Mouse (Mus musculus): ENCODE measurements at regions not wholly inside any gene's neighbourhood (a gene's known extent, or its start where the extent isn't known, plus 50 kb on each side); places are given as distances from the start of the nearest gene placed in this dataset.

GRCm38 (mm10) chr10:54601993-54602392 is 525.6 kb upstream of the Man1a start:
- intact Hi-C loops (cut with DNase I), result no loop called here
- DNase-seq, result no peak

- intact Hi-C loops (cut with DNase I), result no loop called here
Measured at GRCm38 (mm10) chr10:54595072-54595471, 518.7 kb upstream of the Man1a start.

GRCm38 (mm10) chr10:54558636-54559035 is 482.2 kb upstream of the Man1a start:
- intact Hi-C loops (cut with DNase I), result no loop called here
- no peak for DNase-seq

More at GRCm38 (mm10) chr10:54595072-54595471, 518.7 kb upstream of the Man1a start:
- no peak for DNase-seq

- DNase-seq, result no peak
- intact Hi-C loops (cut with DNase I), result no loop called here
Measured at GRCm38 (mm10) chr10:54551734-54552397, 475.5 kb upstream of the Man1a start.

GRCm38 (mm10) chr10:54550665-54551064 is 474.3 kb upstream of the Man1a start:
- DNase-seq, result no peak
- intact Hi-C loops (cut with DNase I), result no loop called here

- no peak for DNase-seq
- intact Hi-C loops (cut with DNase I), result no loop called here
Measured at GRCm38 (mm10) chr10:54548977-54549376, 472.6 kb upstream of the Man1a start.

- intact Hi-C loops (cut with DNase I), result no loop called here
- no peak for DNase-seq
Measured at GRCm38 (mm10) chr10:54548526-54548925, 472.1 kb upstream of the Man1a start.

GRCm38 (mm10) chr10:54532581-54532980 is 456.2 kb upstream of the Man1a start:
- intact Hi-C loops (cut with DNase I), result no loop called here
- DNase-seq, result peak in 1 of 2 experiments; percentile 4

- intact Hi-C loops (cut with DNase I), result no loop called here
- no peak for DNase-seq
Measured at GRCm38 (mm10) chr10:54510776-54511175, 434.4 kb upstream of the Man1a start.

GRCm38 (mm10) chr10:54509766-54510165 is 433.4 kb upstream of the Man1a start:
- intact Hi-C loops (cut with DNase I), result no loop called here
- DNase-seq, result no peak
